Mouse (Mus musculus) megakaryocyte-erythroid progenitor cell, adult 5-6 weeks (primary cell): ENCODE results near the gene D130052B06Rik. TPM values are rescaled to one million over a fixed set of nuclear protein-coding genes. Genes with fewer than 3 reads are reported as not detected.
A peak's percentile ranks its signal among the peaks of the same experiment; 100 is the strongest.

Experiments
- ATAC-seq: replicated peaks from 2 replicates; pipeline ENCODE4 v1.8.0; 2016; ENCODE audit warnings: mild to moderate bottlenecking, inconsistent platforms; ENCODE audit not compliant: severe bottlenecking, poor library complexity, low FRiP score, low TSS enrichment
- total RNA-seq, 2 experiments: library from RNA; stranded (forward) in 1 of 2; stranded (reverse) in 1 of 2; fragments of 200-1000, 215-1000 nt in 1 of 2; fragments of >200 nt in 1 of 2; fragmentation: Nextera tagmentation in 1 of 2; gene quantifications; 2 replicates each; pipeline ENCODE4 v1.2.3; 2014 to 2017

Gene D130052B06Rik
- total RNA-seq (2014; fragmentation: Nextera tagmentation) (not detected in 2 replicates), total RNA-seq (2017) (not detected in 2 replicates)

DNA sequence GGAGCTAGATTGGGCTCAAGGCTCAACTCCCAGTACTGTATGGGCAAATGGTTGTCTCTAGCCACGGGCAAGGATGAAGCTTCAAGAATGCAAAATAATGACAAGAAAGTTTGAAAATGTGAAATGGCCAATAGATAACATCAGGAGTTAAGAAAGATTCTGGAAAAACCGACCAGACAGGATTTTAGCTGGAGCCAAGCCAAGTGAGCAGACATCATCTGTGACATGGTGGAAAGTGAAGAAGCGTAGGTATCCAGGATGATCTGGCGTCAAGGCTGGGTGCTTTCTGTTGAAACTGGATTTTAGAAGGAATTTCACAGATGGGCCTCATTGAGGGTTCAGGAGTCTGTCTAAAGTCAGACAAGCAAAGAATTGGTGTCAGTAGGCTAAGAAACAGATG, at the start of gene D130052B06Rik:
Gene D130052B06Rik, plus strand, starts transcription at position 317 of the 400 bp plus-strand sequence.
- no peak for ATAC-seq

DNA sequence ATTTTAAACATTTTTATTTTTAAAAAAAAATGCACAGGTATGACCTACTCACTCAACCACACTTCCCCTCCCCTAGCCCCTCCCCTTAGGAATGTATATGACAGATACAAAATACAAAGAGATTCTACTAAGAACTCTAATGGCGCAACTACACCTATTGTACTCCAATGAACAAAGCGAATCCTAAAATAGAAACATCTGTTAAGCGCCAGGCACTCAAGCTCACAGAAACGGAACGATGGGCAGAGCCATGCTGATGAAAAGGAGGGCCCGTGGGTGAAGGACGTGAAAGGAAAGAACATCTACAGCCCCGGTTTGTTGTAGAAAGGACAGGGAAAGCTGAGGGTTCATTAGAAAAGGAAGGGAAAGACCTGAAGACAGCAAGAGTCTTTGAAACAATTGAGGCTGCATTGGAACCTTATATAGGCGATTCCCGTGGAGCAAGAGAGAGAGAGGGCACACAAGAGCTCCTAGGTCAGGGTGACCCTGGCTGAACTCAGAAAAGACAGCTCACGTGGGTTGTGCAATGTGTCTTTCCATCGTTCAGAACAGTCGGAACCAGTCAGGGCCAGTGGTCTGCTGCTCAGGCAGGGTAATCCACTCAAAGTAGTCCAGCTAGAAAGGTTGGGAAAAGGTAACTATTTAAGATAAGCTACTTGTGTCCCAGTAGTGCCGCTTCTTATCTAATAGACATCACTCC, 48.1 kb upstream of the D130052B06Rik start:
- no peak for ATAC-seq

DNA sequence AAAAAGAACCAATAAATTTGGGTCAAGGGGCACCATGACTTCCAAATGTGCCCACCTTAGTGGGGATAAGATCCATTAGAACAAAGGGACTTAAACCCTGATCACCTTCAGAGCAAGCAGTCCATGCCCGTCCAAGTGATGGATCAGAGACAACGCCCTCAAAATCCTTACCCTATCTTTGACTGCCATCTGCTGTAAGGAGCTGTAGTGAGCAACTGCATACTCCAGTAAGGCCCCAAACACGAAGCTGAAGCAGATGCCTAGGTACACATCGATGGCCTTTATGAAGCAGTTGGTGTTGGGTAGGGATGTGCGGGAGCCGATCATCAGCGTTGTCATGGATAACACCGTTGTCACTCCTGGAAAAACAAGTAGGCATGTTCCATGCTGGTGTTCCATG, 45.0 kb upstream of the D130052B06Rik start:
- ATAC-seq = no peak

DNA sequence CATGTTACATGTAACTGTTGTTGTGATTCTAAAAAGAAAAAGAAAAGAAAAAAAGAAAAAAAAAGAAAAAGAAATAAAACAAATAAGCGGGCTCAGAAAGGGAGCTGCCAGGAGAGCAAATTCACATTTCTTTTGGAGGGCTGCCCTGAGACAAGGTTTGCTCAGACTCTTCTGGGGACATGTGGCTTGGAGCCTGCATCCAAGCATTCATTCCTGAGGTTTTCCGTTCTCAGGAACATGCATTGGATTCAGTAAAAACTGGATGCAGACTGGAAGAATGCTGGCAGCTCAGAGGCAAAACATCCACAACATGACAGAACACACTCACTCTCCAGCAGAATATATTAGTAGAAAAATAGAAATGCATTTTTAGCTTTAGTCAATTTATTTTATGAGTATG, 35.2 kb upstream of the D130052B06Rik start:
- no peak for ATAC-seq

DNA sequence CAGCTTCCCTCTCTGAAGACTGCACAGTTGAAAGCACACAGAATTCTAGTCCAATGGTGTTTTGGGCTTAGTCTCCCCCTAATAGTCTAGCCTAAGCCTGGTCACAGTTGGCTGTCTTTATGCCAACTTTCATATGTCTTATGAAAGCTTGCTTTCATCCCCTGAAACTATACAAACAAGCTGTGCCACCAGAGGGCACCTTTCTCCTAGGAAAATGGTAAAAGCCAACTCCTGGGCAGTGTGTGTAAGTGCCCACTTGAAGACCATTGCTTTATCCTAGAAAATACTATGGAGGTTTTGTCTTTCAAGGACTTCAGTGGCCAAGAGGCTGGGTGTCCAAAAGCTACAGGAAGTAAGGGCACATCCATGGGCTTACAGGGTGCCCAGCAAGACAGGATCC, 28.7 kb upstream of the D130052B06Rik start:
- ATAC-seq = no peak

DNA sequence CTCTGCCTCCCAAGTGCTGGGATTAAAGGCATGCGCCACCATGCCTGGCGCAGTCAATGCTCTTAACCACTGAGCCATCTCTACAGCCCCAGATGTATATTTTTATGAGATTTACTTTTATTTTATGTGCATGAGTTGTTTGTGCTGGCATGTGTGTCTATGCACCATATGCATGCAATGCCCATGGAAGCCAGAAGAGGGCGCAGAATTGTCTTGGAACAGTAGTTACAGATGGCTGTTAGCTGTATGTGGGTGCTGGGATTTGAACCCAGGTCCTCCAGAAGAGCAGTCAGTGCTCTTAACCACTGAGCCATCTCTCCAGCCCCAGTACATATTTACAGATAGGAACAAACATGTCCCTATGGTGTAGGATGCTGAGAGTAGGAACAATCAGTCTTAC, 24.2 kb upstream of the D130052B06Rik start:
- ATAC-seq = no peak

DNA sequence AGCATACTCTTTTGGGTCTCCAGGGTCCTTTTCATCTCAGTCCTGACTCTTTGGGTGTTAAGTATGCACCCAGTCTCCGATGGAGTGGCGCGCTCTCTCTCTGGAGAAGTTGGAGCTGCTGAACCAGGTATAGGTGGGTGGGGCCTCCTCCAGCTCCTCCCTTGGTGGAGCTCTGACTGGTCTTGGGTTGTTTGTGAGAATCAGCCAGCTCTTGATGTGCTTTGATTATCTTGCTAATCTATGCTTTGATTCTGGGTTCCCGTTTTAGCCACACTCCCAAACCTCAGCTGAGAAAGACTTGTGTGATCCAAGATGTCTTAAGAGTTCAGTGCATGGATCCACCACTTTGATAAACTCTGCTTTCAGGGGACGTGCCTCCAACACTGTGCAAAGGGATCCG, 20.2 kb upstream of the D130052B06Rik start, which contains the start of gene Gabrp:
Gene Gabrp, minus strand, starts transcription at position 101 of the 400 bp plus-strand sequence.
- ATAC-seq = no peak

DNA sequence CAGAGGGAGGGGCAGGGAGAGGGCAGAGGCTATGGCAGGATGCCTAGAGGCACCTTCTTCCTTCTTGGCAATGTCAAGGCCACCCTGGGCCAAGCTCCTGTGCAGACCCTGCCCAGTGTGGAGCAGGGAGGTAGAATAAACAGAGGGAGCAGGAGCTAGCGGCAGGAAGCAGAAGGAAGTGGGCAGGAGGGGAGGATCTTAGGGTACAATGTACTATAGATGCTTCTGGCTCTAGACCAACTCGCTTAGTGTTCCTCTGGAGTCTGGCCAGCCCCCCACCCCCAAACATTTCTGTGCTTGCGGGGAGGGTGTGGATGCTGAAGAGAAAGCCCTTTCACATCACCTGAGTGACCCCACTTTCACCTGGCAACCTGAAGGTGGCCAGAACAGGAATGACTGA, 19.5 kb upstream of the D130052B06Rik start:
- no peak for ATAC-seq

DNA sequence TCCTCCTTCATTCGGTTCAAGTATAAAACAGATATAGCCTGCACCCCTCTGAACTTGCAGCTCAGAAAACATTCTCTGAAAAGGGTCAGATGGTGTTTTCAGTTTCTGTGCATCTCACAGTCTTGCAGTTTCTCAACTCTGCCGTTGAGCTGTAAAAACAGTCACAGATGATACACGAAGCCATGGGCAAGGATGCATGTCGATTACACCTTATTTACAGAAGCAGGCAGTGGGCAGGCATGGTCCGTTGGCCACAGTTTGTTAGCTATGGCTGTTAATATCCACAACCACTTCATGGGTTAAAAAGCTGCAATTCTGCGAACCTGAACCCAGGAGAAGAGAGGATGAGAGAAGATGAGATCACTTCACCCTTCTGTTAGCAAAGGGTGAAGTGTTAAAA, 12.5 kb upstream of the D130052B06Rik start:
- no peak for ATAC-seq

DNA sequence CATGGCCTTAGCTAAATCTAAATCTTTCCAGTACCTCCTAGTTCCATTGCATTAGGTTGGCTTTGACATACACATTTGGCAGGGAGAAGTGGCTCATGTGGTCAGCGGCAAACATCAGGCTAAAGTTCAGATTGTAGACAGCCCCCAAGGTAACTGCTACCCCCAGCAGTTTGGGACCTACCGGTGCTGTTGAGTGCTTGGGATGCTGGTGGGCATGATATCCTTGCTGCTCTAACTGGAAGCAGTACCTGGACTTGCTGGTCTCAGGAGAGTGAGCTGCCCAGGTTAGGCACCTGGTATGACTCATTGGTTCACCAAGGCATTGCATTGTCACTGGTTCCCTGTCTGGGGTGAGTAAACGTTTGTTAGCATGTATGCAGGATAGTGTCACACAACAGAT, 8.3 kb upstream of the D130052B06Rik start:
- no peak for ATAC-seq

DNA sequence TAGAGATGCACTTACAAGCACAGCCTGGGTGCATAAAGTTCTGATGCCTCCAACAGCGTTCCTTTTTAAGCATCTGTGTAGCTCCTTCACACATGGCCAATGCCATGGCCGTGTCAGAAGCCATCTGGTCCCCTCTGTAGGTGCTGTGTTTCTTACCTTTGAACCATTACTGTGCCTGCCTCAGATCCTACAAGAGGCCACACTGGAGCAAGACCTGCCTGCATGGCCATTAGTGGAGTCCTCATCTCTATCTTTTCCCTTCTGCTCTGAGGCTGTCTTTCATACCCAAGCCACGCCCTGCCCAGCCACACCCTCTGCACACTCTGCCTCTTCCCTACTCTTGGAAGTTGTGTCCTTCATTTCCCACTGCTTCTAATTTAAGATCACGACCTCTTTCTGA, 6.3 kb upstream of the D130052B06Rik start:
- no peak for ATAC-seq

DNA sequence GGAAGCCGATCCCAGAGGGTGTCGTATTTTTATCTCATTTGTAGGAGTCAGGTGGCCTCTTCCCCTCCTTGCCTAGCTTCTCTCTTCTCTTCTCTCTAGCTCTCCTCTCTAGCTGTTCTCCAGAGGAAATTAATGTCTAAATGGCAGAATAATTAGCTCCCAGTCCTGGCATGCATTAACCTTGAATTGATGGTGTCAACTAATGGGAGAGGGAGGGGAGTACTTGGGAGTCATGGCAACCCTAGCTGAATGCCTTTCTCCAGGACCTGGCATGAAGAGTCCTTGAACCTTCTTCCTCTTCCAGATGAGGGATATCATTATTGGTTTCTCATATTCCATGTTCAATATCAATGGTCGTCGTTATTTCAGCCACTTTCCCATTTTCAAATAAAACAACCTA, 2.4 kb upstream of the D130052B06Rik start:
- no peak for ATAC-seq

DNA sequence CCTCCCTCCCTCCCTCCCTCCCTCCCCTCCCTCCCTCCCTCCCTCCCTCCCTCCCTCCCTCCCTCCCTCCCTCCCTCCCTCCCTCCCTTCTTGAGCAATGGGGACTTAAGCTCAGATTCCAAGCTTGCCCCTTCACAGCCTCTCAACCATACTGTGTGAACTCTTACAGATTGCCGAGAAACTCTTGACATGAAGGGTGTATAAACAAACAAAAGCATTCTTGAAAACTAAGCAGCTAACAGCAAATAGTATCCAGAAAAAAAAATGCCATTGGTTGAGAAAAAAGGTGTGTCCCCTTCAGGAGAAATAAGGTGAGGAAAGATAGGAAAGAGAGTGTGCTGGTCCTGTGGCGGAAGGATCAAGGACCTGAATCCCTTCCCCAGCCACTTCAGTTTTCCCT, 4.1 kb downstream of the D130052B06Rik start:
- no peak for ATAC-seq

DNA sequence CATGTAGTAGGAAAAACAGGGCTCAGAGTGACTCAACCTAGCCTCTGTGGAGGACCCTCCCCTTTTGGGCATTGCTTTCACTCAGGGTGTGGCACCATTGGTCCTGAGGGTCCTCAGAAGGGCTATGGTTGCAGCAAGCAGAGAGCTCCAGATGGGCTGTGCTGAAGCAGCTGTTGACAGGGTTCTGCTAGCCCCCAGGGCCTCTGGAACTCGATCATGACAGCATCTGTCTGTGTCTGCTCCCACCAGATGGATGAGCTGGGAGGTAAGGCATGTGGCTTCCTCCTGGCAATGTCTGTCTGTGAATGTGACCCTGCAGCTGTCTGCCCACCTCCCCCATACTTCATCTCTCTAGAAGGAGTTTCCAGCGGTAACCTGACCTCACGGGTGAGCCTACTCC, 8.7 kb downstream of the D130052B06Rik start:
- ATAC-seq = no peak

DNA sequence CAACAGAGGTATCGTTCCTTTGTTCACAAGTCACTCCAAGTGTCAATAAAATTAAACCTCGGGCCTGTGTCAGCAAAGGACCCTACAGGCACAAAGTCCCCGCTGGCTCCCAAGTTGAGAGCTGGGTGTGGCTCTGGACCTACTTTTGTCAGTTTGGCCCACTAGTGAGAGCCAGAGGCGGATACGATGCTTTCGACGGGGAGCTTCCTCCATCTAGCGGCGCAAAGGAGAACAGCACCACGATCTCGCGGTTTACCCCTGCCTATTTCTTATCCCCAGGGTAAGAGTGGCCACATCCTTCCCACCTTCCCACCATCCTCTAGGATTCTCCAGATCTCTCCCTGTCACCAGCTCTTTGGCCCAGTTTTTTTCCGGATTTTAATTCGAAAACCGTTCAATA, 15.1 kb downstream of the D130052B06Rik start:
- ATAC-seq = peak; percentile 84

DNA sequence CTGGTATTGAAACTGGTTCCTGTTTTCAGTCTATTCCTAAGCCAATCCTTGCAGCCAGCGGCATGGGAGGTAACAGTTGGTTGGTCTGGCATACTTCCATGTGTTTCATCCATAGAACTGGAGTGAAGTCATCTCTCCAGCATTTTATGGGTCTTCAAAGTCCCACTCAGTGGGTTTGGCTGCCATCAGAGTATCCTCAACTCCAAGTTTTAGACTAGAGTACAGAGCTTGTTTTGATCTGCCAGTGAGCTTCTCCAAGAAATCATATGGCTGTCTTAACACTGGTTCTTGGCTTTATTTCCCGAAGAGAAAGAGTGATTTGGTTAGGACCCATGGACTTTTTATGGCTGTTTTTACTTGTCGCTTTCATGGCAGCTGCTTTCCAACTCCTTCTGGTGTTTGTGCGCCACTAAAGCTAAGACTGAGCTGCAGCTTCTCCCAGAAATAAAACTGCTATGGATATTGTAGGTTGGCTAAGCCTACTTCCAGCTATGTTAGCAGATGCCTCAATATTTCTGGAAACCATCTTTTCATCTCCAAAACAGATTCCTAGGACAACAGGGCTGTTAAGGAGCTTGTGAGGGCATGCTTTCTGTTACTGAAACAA, 28.1 kb downstream of the D130052B06Rik start:
- ATAC-seq = no peak

DNA sequence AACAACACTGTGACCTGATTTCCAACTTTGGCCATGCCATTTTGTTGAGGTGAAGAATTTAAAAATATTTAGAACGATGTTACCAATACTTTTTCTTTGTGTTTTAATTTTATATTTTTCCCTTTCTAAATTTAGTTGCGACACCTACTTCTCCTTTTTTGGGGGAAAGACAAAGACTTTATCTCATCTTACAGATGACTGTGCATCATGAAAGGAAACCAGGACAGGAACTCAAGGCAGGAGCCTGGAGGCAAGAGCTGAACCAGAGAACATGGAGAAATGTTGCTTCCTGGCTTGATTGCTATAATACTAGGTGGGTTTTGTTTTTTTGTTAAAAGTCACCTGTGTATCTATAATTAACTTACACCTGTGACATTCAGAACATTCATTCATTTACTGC, 38.0 kb downstream of the D130052B06Rik start:
- ATAC-seq = no peak

DNA sequence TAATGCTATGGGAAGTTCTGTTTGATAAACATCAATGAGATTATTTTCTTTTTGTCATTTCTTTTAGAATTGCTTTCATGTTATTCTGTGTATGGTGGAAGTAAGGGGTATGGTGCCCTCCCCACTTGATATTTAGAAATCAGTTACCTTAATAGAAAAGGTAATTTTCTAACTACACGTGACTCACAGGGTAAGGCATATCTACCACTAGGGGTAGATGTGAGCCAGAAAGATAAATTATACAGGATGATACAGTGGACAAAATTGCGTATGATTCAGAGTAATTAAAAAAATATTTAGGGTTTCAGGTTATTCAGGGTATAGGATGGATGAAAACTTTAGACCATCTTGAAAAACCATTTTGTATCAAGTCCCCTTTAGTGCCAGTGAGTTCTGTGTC, 50.3 kb downstream of the D130052B06Rik start:
- ATAC-seq = no peak

DNA sequence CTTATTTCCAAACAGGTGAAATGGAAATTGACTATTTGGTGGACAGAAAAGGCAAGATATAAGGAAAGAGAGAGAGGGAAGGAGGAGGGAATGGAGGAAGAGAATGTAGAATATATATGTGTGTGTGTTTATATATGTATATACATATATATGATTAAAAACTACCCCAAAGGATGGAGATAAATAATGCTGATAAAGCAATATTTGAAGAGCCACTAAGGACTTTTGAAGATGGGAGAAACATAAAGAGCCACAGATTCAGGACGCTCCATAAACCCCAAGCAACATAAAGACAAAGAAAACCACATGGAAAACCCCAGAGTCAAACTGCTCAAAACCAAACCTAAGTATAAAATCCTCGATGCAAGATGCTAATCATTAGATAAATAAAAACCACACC, 55.4 kb downstream of the D130052B06Rik start:
- ATAC-seq = no peak

DNA sequence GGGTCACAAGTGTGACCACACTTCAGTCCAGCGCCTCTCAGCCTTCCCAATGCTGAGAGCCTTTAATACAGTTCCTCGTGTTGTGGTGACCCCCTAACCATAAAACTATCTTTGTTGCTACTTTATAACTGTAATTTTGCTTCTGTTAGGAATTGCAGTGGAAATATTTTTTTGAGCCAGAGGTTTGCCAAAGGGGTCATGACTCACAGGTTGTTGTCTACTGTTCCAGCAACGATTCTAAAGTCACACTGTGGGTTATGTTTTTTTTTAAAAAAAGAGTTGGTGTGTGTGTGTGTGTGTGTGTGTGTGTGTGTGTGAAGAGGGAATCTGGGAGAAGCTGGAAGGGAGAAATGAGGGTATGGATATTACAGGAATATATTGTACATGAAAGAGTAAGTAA, 56.1 kb downstream of the D130052B06Rik start:
- ATAC-seq = no peak

DNA sequence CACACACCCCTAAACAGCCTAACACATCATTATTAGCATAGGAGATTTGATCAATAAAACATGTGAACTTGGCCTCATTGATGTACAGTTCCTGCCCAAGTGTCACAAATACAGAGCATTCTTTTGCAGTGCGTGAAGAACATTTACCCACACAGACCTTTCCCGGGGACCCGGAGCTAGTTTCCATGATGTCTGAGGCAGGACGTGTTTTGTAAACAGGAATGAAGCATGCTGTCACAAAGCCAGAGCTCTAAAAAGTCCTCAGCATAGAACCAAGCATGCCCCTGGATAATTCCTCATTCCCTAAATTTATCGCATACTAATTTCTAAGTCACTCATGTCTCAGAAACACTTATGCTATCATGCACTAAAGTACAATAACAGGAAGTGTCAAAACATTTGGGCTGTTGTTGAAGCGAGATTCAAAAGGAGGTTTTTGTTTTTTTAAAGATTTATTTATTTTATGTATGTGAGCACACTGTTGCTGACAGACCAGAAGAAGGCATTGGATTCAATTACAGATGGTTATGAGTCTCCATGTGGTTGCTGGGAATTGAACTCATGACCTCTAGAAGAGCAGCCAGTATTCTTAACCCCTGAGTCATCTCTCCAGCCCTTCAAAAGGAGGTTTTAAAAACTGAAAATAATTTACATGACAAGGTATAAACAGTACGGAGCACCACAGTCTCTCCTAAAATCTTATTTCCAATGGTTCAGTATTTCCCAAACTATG, 56.9 kb downstream of the D130052B06Rik start:
- ATAC-seq = no peak
